Mouse (Mus musculus): ENCODE measurements at regions not wholly inside any gene's neighbourhood (a gene's known extent, or its start where the extent isn't known, plus 50 kb on each side); places are given as distances from the start of the nearest gene placed in this dataset.

DNA sequence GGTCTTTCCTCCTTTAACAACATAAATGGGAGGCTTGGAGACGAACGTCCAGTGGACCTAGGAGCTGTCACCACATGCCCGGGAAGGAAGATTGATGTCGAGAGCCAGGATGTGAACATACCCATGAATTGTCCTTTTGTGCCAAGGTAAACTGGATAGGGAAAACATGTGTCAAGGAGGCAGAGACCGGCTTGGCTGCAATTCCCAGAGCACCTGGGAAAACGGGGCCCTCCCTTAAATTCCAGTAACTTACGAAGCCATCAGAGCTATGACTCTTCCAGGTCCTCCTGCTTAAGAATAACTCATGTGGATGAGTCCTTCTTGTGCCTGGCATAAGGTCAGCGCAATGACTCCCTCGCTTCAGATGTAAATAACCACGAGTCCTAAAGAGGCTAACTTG lies 112.2 kb upstream of the Zfp703 start:
- TF ChIP-seq CTCF (IDR thresholded peaks at IDR 0.05; ENCODE audit: low read depth, low read length) (no peak), EP300 (IDR thresholded peaks at IDR 0.05; ENCODE audit: insufficient read depth, low read depth, low read length) (no peak)
